Mouse (Mus musculus) stomach, embryonic 14.5 days (tissue): Measurements from ENCODE around the gene Kif1a. TPM values are rescaled to one million over a fixed set of nuclear protein-coding genes. Genes with fewer than 3 reads are reported as not detected.

Experiments
- ATAC-seq: fragments of 200-750 bp; cut with Nextera tagmentation; 2 replicates; pipeline ENCODE4 v1.8.0; 2017; ENCODE audit warnings: low read depth, moderate TSS enrichment; ENCODE audit not compliant: insufficient number of reproducible peaks, insufficient read depth, low FRiP score
- H3K27ac ChIP-seq: fragments of 300-500 bp; sonication (generic); 2 replicates; pipeline ENCODE4 v1.5.1; 2014; ENCODE audit warnings: mild to moderate bottlenecking, low read length, moderate library complexity, mixed read lengths
- H3K27me3 ChIP-seq: fragments of 300-500 bp; sonication (generic); 2 replicates; pipeline ENCODE4 v1.6.1; 2014; ENCODE audit warnings: low read length, control low read depth, mixed read lengths; ENCODE audit not compliant: control insufficient read depth, insufficient read depth
- H3K36me3 ChIP-seq: fragments of 300-500 bp; sonication (generic); 2 replicates; pipeline ENCODE4 v1.6.1; 2014; ENCODE audit warnings: mild to moderate bottlenecking, control low read depth, low read length, moderate library complexity, mixed read lengths; ENCODE audit not compliant: control insufficient read depth, insufficient read depth
- H3K4me1 ChIP-seq: fragments of 300-500 bp; sonication (generic); 2 replicates; pipeline ENCODE4 v1.6.1; 2014; ENCODE audit warnings: low read length, control low read depth, mixed read lengths; ENCODE audit not compliant: control insufficient read depth, insufficient read depth
- H3K4me2 ChIP-seq: fragments of 300-500 bp; sonication (generic); replicated peaks from 2 replicates; pipeline ENCODE4 v1.6.1; 2014; ENCODE audit warnings: low read depth, low read length, control low read depth
- H3K4me3 ChIP-seq: fragments of 300-500 bp; sonication (generic); 2 replicates; pipeline ENCODE4 v1.5.1; 2014; ENCODE audit warnings: low read depth, low read length, control low read depth
- H3K9ac ChIP-seq: fragments of 300-500 bp; sonication (generic); replicated peaks from 2 replicates; pipeline ENCODE4 v1.6.1; 2014; ENCODE audit warnings: low read depth, mild to moderate bottlenecking, control low read depth, low read length, moderate library complexity, mixed read lengths
- H3K9me3 ChIP-seq: fragments of 300-500 bp; sonication (generic); 2 replicates; pipeline ENCODE4 v1.6.1; 2016; ENCODE audit warnings: low read depth, low read length, control low read depth; ENCODE audit not compliant: control insufficient read depth
- WGBS: fragments of 180-500 bp; shearing (Covaris S2); extraction: QIAGEN DNeasy Blood & Tissue Kit; methylation state at CpG from one replicate; pipeline ENCODE4 v1.1.7; 2014; 5-methylcytosine and 5-hydroxymethylcytosine counted together
- polyA plus RNA-seq: library from polyadenylated mRNA; unstranded; fragments of >200 nt; fragmentation: Nextera tagmentation; extraction: Ambion mirVana; gene quantifications from 2 replicates; pipeline ENCODE4 v1.2.1, GENCODE M21; 2014

The Kif1a gene
- polyA plus RNA-seq, 1 experiment from 2014 or later, result 23.2 TPM

DNA sequence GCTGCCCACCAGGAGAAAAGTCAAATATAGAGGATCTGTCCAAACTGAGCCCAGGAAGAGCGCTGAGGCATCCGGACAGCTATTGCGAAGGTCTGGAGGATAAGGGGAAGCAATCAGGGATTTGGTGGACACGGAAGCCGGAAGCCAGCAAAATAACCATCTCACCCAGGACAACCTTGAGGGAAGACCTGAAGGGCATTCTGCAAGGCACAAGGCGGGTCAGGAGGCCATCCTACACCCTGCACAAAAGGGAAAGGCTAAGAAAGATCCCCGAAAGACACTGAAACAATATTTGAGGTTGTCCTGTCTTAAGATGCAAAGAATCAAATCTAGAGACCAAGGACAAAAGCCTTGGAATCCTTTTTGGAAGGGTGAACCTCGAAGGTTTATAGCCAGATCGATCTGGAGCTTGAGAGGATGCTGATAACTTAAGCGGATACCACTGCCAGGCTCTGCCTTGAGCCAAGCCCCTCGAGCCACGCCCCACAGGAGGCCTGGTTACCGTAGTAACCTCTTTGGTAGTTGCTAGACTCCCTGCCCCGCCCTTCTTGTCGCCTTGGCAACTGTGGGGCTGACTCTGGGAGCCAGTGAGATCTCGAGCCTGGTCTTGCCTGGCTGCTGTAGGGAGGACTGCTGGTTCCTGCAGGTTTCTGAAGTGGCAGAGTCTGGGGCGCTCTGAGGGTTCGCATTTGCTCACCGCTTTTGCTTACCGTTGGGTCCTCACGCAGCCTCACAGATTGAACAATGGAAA lies 13.1 kb upstream of the Kif1a start:
- no peaks in the 10 kb centered on the region for H3K27me3 ChIP-seq
- no peak overlapping the region for H3K27ac ChIP-seq
- ATAC-seq, result peak; percentile 98
- H3K4me1 ChIP-seq, result no peaks in the 10 kb centered on the region
- no peak overlapping the region for H3K9ac ChIP-seq
- H3K36me3 ChIP-seq, result no peaks in the 10 kb centered on the region
- 27% methylated on average over 21 of the region's 21 CpGs for WGBS
- no peaks in the 10 kb centered on the region for H3K9me3 ChIP-seq
- H3K4me2 ChIP-seq, result peak overlapping the region; percentile 45
- H3K4me3 ChIP-seq, result peak overlapping the region; percentile 21

GRCm38 (mm10) chr1:93102700-93103099 lies 949 bp upstream of the Kif1a start:
- 0 out of 2 replicates have a peak, but pooled peaks cover 6% of the 10 kb centered on the region for H3K4me1 ChIP-seq
- H3K36me3 ChIP-seq, result no peaks in the 10 kb centered on the region
- ATAC-seq, result no peak
- no peak overlapping the region for H3K27ac ChIP-seq
- no peak overlapping the region for H3K4me2 ChIP-seq
- WGBS, result 65% methylated on average over 7 of the region's 7 CpGs
- no peak overlapping the region for H3K4me3 ChIP-seq
- no peaks in the 10 kb centered on the region for H3K9me3 ChIP-seq
- H3K27me3 ChIP-seq, result 0 out of 2 replicates have a peak, but pooled peaks cover 19% of the 10 kb centered on the region
- no peak overlapping the region for H3K9ac ChIP-seq

DNA sequence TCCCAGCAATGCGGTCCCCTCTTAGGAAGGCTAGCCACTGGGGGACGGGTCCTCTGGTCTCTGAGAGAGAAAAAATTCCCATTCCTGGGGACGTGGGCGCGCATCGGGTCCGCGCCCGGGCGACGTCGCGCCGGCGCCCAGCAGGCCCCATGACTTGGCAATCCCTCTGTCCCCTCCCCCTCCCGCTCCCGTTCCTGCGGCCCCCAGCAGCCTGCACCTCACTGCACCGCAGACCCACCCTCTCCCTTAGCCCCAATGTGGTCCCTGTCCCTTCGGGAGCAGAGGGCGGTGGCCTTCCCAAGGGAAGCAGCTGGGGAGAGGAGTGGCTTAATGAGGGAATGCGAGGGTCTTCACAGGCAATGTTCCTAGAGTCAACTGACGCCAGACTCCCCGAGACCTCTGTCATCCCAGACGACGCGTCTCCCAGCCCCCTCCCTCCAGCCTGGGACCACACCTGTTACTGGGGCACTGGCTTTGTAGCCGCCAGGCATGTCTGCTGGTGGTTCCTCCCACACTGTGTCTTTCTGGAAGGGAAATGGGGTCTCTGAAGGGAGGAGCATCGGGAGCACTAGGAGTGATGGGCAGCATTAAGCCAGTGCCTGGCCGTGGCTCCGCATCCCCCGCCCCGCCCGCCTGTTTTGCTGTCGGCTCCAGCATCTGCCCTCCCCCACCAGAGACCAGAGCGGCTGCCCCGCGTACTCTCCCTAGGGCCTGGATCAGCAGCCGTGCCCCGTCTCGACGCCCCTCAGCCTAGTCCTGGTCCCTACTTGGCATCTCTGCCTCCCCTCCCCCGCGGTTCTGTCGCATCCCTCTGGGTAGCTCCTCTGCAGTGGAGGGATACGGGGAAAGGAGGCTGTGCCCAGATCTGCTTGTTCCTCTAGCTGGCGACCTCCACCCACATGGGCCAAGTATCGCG lies 917 bp downstream of the Kif1a start:
- Histone ChIP-seq H3K36me3 (no peaks in the 10 kb centered on the region), H3K27me3 (0 out of 2 replicates have a peak, but pooled peaks cover 19% of the 10 kb centered on the region), H3K4me1 (0 out of 2 replicates have a peak, but pooled peaks cover 6% of the 10 kb centered on the region), H3K9ac (peak overlapping the region; percentile 38; the same call in 1 of the 2 replicates), H3K4me3 (peak overlapping the region; percentile 49), H3K27ac (no peak overlapping the region), H3K4me2 (peak overlapping the region; percentile 99), H3K9me3 (no peaks in the 10 kb centered on the region)
- peak; percentile 54; the same call in 1 of the 2 replicates for ATAC-seq
- whole genome bisulfite sequencing, result under 1% methylated on average over 49 of the region's 49 CpGs

- WGBS, result 2% methylated on average over 18 of the region's 18 CpGs
- no peak for ATAC-seq
Measured at GRCm38 (mm10) chr1:93100243-93100575, 1.5 kb downstream of the Kif1a start.

DNA sequence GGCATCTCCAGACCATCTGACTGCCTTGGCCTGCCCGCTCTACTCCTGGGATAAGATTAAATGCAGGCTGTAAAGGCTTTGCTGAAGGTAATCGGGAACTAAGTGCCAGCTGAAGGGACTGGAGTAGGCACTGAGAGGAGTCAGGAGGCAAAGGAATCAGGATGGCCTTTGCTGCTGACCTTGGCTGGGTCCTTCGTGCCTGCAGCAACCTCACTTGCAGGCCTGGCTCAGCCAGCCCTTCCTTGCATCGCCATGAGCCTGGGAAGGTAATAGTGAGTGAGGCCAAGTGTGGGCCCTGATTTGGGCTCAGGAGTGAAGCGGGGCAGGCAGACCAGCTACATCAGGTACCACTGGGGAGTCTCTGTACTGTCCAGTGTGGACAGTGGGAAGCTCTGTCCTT lies 2.8 kb downstream of the Kif1a start:
- Histone ChIP-seq H3K27ac (no peak overlapping the region), H3K4me1 (0 out of 2 replicates have a peak, but pooled peaks cover 6% of the 10 kb centered on the region), H3K4me2 (no peak overlapping the region), H3K27me3 (0 out of 2 replicates have a peak, but pooled peaks cover 19% of the 10 kb centered on the region), H3K36me3 (no peaks in the 10 kb centered on the region), H3K9me3 (no peaks in the 10 kb centered on the region), H3K4me3 (no peak overlapping the region), H3K9ac (no peak overlapping the region)
- WGBS, result 85% methylated on average over 5 of the region's 5 CpGs
- no peak for ATAC-seq

More at GRCm38 (mm10) chr1:93100243-93100575, 1.5 kb downstream of the Kif1a start:
- Histone ChIP-seq H3K9ac (0 out of 2 replicates have a peak overlapping the region, but pooled peaks have one; percentile 25), H3K36me3 (no peaks in the 10 kb centered on the region), H3K4me2 (peak overlapping the region; percentile 99), H3K9me3 (no peaks in the 10 kb centered on the region), H3K27me3 (0 out of 2 replicates have a peak, but pooled peaks cover 19% of the 10 kb centered on the region), H3K4me1 (0 out of 2 replicates have a peak, but pooled peaks cover 6% of the 10 kb centered on the region), H3K27ac (no peak overlapping the region), H3K4me3 (peak overlapping the region; percentile 49)

DNA sequence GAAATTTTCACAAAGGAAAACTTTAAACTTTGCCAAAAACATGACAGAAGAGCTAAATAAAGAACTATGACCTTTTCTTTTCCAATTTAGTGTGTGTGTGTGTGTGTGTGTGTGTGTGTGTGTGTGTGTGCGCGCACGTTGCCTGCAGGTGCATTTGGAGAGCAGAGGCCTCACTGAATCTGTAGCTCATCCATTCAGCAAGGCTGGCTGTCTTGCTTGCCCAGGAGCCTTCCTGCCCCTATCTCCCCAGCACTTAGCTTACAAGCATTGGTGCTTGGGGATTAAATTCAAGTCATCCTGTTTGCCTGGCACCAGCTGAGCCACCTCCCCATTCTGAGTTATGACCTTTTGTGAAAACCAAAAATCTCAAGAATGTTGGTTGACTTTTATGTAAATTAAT lies 9.2 kb downstream of the Kif1a start:
- no peak for ATAC-seq
- Histone ChIP-seq H3K9ac (no peak overlapping the region), H3K9me3 (no peaks in the 10 kb centered on the region), H3K27ac (no peak overlapping the region), H3K27me3 (no peaks in the 10 kb centered on the region), H3K4me1 (no peaks in the 10 kb centered on the region), H3K4me2 (no peak overlapping the region), H3K4me3 (no peak overlapping the region), H3K36me3 (no peaks in the 10 kb centered on the region)
- 92% methylated on average over 3 of the region's 3 CpGs for WGBS

DNA sequence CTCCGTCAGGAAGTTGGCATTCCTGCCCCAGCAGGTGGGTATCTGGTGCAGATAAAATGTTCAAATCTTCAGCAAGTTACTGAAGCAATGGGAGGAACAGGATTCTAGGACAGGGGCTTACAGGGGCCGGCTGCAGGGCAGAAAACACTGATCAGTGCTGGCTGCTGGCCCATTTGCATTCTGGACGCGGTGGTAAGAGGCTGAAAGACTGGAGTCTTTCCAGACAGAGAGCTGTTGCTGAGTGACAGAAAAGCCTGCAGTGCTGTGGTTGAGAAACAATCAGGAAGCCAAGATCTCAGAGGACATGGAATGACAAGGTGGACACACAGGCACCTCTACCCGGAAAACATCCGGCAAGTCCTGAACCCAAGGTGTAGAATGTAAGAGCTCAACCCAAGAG lies 16.6 kb downstream of the Kif1a start:
- H3K4me3 ChIP-seq, result no peak overlapping the region
- 71% methylated on average over 6 of the region's 6 CpGs for WGBS
- no peaks in the 10 kb centered on the region for H3K36me3 ChIP-seq
- ATAC-seq, result no peak
- H3K4me1 ChIP-seq, result no peaks in the 10 kb centered on the region
- no peak overlapping the region for H3K27ac ChIP-seq
- no peaks in the 10 kb centered on the region for H3K9me3 ChIP-seq
- no peak overlapping the region for H3K4me2 ChIP-seq
- H3K9ac ChIP-seq, result no peak overlapping the region
- H3K27me3 ChIP-seq, result no peaks in the 10 kb centered on the region
